Mouse (Mus musculus): ENCODE results near the gene Gabrb1.

Gene Gabrb1

DNA sequence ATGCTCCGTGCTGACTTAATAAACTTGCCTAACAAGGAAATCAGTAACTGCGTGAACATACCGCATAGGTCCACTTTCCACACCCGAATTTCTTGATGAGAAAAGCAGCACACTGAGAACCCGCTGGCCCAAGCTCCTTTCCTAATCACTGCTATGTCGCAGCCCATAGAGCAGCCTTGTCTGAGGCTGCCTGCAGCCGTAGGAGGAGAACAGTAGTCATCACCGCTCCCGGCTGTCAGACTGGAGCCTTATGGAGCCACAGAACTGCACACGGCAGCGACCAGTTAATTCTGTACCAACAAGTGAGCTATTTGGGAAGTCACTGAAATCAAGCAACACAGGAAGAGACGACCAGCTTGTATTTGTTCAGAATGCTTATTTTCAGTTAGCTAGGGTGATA lies 500.8 kb downstream of the Gabrb1 start:
- DNase-seq (ENCODE audit: low read depth in 2 of 2, low spot score in 2 of 2), result no peak

DNA sequence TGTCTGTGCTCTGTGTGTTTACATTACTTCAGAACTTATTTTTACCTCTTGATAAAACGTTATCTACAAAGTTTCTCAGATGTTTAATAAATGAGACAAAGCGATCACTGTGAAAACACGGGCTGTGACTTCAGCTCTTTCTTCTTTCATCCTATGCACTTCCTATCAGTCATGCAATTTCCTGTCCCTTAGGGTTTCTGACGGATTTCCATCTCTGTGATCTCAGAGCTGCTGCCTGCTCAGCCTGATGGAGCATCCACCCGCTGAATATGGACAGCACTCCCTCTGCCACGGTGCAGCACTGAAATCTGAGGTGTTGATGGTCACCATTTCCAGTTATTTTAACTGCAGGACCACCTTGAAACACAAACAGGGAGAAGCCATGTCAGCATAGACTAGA lies 501.6 kb downstream of the Gabrb1 start:
- DNase-seq (ENCODE audit: low read depth in 2 of 2, low spot score in 2 of 2), result peak; percentile 23 to 27

DNA sequence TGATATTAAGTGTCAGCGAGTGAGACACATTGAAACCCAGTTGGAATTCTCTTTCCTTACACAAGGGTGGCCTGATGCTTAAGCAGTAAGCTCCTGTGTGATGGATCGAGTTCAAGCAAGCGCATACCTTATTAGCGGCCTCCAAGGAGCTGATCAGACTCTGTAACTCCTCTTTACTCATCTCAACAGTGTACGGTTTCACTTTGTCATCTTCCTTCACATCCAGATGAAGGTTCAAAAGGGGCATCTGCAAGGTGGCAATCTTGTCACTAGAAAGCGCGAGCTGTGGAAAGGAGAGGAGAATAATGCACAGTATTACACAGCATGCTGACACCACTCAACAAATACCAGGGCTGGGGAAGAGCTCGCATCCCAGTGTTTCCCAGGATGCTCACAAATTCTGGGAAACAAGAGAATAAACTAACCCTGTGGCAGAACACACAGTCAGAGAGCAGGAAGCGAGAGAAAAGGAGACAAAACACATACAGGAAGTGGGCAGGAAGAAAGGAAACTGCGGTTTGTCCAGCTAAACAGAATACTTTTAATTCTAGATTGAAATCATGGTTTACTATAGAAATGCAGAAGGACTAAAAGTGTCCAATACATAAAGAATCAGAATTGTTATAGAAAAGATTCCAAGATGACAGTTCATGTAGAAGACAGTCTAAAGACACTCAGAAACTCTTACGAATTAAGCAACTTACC lies 503.0 kb downstream of the Gabrb1 start:
- peak in 1 of 2 experiments; percentile 41 for DNase-seq (ENCODE audit: low read depth in 2 of 2, low spot score in 2 of 2)

DNA sequence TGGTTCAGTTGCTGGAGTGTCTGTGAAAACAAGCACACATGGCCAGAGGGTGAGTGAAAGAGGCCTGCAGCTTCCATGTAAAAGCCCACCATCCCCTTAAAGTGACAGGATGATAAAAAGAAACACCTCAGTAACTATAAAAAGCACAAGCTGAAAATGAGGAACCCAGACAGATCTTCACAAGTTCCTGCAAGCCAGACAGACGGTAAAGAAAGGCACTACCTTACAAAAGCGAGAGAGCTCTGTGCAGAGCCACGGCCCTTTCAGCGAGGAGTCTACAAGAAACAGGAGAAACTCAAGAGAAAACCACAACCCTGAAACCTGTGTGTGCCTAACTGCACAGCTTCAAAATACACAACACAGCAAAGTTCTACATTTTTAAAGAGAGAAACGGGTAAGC lies 504.9 kb downstream of the Gabrb1 start:
- DNase-seq (ENCODE audit: low read depth in 2 of 2, low spot score in 2 of 2), result peak in 1 of 2 experiments; percentile 24

DNA sequence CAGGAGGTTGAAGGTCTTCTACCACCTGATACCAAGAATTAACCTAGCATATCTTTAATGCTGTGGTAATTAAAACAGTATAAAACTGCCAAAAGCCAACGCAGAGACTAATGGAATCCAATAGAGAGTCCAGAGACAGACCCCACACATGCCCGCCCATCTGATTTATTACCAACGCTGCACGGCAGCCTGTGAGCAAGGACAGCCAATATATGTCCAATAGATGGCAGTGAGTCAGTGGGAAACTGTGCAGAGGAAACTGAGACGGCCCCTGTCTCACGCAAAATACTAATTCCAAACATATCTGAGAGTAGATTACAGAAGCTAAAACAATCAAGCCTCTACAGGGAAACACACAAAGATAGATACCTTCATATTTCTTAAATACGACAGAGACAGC lies 506.5 kb downstream of the Gabrb1 start:
- no peak for DNase-seq (ENCODE audit: low read depth in 2 of 2, low spot score in 2 of 2)

DNA sequence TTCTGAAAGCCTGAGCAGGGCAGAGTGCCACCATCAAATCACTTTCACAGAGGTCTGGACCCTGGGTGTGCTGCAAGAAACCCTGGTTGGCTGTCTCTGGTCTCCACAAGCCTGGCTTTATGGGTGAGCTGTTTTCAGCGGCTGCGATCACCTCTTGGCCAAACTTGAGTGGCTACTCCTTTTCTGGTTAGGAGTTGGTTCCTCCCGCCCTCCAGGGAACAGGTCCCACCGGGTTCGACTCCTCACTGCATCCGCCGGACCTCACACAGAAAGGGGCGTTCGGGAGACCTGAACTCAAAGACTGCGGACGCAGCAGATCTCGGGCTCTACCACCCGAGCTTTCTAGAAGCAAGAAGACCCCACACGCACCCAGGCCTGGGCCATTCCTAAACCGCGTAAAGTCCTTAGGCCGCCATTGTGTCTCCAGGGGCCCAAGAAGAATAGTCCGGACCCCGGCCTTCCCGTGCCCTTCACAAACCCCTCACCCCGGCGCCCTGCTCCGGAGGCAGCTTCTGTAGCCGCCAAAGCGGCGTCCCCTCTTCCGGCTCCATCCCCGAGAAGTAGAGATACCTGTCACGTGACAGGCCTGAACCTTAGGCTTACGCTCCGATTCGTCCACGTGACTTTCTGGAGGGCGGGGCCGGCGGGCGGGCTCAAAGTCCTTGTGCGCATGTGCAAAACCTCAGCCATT lies 509.8 kb downstream of the Gabrb1 start, which contains the start of gene Commd8:
TSS of gene Commd8 (minus strand) at position 596 of the 691 bp plus-strand sequence.
- peak; percentile 87 to 91 for DNase-seq (ENCODE audit: low read depth in 2 of 2, low spot score in 2 of 2)

DNA sequence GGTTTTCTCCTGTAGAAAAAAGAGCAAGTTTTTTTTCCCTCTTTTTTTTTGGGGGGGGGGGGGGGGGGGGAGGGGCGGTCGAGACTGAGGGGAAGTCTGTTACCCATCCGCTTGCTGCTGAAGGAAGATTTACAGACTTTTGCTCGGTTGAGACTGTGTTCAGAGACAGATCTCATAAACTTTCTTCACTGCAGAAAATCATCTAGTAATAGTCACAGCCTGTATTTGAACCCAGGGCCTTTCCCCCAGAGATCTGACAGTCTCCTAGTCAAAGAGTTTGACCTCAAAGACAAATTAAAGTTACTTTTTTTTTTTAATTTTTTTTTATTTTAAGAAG lies 510.3 kb downstream of the Gabrb1 start:
- DNase-seq (ENCODE audit: low read depth in 2 of 2, low spot score in 2 of 2), result no peak

DNA sequence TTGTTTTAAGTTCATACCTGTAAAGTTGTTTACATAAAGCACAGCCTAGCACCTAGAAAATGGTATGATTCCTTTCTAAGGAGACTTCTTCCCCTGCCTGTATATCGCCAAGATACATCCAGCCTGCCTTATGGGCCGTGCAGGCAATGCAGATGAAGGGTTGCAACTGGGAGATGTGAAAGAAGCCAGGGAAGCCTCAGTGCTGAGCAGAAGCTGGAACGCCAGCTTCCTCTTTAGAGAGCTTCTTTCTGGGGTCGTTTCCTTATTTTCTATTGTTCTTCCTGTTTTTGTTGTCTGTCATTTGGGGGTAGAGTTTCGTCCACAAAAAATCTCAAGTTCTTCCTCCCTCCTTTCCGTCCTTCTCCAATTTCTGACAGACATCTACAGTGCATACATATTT lies 512.2 kb downstream of the Gabrb1 start:
- no peak for DNase-seq (ENCODE audit: low read depth in 2 of 2, low spot score in 2 of 2)

DNA sequence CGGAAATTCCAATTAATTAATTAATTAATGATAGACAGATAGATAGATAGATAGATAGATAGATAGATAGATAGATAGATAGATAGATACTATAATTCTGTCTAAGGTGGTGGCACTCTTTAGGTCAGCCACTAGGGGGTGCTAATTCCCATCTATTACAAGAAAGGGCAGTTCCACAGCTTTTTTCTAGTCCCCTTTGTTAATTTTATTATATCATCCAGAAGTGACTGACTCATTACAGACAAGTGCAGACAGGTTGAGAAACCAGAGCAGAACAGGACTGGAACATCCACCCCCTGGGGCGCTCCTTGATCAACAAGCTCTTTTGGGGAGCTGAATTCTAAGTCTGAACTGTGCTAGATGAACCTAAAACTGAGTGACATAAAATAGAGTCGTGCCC lies 514.8 kb downstream of the Gabrb1 start:
- peak; percentile 43 to 55 for DNase-seq (ENCODE audit: low read depth in 2 of 2, low spot score in 2 of 2)

DNA sequence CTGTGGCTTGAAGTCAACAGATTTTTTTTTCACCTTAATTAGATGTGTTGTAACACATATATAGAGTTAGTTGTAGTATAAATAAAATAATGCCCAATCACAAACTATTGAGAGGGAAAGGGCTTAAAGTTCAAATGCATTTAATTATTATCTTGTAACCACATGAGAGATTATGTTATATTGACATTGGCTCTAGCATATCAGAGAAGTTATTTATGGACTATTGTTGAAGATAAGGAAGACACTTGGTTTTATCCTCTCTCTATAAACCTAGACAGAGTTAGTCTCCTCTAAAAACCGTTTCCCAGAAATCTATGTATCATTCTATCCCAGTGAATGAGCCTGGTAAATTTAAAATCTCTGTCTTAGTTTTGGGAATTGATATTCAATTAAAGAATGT lies 515.6 kb downstream of the Gabrb1 start:
- DNase-seq (ENCODE audit: low read depth in 2 of 2, low spot score in 2 of 2), result no peak

DNA sequence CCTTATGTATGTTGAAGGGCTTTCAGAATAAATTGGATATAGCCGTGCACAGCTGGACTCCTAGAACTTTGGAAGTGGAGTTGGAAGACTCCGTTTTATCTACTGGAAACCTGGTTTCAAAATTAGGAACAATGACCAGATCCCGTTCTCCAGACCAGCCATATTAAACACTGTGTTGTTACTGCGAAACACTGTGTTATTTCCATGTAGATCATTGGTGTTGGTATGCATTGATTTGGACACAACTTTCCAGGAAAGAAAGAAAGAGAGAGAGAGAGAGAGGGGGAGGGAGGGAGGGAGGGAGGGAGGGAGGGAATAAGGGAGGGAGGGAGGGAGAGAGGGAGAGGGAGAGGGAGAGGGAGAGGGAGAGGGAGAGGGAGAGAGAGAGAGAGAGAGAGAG lies 517.1 kb downstream of the Gabrb1 start:
- DNase-seq (ENCODE audit: low read depth in 2 of 2, low spot score in 2 of 2), result no peak

DNA sequence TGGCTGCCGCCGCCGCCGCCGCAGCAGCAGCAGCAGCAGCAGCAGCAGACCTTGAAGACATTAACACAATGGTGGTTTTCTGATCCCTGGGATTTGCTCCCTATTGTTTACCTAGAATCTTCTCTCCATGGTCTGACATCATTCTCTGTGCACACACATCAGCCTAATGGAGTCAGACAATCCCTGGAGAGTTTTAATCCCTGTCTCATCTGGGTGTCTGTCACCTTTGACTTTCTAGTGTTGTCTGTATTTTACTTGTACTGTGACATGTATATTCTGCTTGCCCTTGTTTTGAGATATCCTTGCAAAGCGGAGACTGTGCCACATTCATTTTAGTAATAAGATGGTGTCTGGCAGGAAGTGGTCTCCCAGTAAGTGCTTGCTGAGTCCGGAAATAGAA lies 517.6 kb downstream of the Gabrb1 start:
- no peak for DNase-seq (ENCODE audit: low read depth in 2 of 2, low spot score in 2 of 2)

DNA sequence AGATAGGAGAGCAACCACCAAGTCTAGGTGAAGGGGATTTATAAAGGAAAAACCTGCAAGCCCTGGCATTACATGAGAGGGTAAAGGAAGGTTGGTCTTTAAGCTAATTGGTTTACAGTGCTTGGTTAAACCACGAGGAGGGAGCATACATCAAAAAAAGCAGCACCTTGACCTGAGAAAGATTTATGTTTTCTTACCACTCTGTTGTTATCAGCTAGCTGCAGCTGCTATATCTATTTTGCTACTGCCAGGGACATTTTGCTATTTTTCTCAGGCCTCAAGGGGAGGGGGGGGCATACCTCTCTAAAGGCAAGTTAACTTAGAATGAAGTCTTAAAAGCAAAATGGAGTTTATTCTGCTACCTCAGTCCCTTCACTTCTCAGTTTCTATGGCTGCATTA lies 523.3 kb downstream of the Gabrb1 start:
- DNase-seq (ENCODE audit: low read depth in 2 of 2, low spot score in 2 of 2), result no peak

DNA sequence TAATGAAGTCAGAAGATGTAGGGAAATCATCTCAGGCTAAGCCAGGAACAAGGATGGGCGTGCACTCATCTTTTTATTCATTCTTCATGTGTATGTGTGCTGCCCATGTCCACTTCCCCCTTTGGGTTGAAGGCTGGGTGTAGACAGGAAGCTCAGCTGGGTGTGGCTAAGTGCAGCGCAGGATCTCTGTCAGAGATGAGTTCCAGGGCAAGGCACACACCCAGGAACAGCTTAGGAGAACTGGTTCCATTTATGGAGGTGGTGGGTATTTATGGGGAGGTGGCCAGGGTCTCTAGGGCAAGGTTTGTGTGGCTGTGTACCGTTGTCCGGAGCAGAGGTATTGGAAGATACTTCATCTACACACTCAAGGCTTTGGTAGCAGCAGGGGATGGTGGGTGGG lies 524.9 kb downstream of the Gabrb1 start:
- DNase-seq (ENCODE audit: low read depth in 2 of 2, low spot score in 2 of 2), result peak in 1 of 2 experiments; percentile 31

DNA sequence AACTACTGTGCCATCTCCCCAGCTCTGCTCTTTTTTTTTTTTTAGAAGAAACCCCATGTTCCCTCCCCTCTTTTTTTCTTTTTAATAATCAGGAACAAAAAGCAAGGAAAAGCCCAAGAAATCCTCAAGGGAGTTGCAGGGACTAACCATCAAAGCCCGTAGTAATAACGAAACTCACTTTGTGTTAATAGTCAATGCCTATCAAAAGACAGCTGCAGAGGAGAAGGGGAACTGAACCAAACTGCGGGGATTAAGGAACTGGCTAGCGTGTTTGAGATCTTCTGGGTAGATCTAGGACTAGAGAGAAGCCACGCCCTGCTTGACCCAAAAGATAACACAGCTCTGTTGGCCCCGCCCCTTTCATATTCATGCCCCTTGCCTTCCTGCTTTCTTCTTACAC lies 526.0 kb downstream of the Gabrb1 start:
- DNase-seq (ENCODE audit: low read depth in 2 of 2, low spot score in 2 of 2), result no peak

DNA sequence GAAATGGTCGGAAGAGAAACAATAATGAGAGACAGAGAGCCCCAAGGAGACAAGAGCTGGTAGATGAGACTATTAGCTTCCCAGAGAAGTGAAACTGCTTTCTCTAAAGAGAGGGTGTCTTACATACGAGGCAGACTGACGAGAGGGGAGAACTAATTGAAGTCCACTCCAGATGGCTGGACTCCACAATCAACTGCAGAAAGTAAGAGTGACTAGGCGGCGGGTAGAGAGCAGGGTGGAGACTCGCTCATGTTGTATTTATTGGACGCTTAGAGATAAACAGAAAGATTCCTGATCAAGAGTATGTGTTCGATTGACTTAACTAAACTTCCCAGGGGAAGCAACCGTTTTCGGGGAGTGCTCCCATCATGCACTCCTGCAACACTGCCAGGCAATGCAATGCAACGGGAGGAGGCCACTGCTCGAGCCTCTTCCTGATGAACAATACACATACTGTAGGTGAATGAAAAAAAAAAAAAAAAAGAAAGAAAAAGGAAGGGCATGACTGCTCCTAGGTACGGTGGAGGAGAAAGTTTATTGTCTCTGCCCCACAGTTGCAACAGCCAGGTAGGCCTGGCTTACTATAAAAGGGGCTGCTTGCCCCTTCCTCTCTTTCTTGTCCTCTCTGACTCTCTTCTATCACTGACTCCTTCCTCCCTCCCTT lies 526.7 kb downstream of the Gabrb1 start:
- DNase-seq (ENCODE audit: low read depth in 2 of 2, low spot score in 2 of 2), result no peak

DNA sequence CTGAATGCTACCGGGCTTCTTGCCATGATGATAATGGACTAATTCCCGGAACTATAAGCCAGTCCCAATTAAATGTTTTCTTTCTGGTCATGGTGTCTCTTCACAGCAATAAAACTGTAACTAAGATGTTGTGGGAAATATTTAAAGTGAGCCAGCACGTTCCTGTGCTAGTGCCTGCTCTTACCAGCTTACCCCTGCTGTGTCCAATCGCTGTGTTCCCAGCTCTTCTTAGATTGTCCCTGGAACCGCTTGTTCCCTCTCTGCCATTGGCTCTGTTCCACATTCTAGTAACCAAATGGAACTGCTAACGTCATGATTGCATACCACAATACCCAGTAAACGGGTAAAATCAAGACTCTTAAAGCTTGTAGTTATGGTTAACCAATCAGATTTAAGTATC lies 533.2 kb downstream of the Gabrb1 start:
- DNase-seq (ENCODE audit: low read depth in 2 of 2, low spot score in 2 of 2), result no peak

DNA sequence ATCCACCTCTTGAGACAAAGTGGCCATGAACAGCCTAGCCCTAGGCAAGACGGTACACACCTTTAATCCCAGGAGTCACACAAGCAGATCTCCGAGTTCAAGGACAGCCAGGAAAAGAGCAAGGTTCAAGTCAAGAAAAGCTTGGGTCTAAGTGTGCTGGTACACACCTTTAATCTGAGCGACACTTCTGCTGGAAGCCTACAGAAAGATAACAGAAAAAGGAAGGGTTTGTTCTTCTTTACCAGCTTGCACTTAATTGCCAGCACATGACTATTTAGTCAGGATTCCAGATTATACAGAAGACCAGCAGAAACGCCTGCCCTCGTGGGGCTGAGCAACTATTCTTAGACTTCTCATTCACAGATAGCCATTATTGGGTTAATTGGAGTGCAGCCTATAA lies 534.0 kb downstream of the Gabrb1 start:
- no peak for DNase-seq (ENCODE audit: low read depth in 2 of 2, low spot score in 2 of 2)

DNA sequence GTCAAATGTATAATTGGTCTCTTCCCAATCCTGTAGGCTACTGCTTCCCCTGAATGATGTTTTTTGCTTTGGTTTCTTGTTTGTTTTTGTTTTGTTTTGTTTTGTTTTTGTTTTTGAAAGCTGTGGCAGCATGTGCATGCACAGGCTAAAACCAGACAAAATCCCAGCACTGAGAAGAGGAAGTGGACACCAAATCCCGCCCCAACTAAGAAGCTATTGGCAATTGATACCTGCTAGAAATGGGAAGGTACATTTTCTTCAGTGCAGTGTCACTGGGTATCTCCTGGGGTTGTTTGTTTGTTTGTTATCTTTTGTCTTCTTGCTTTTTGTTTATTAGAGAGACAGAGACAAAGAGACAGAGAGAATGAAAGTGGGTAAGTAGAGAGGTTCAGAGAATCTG lies 537.5 kb downstream of the Gabrb1 start:
- no peak for DNase-seq (ENCODE audit: low read depth in 2 of 2, low spot score in 2 of 2)

Measured in CD8-positive naive resting alpha-beta T cell, adult 2 months (primary cell).